Mouse (Mus musculus) 3134 (cell line): ENCODE results near the gene Ddx5.
A peak's percentile ranks its signal among the peaks of the same experiment; 100 is the strongest.
"Not testable (repeated sequence)": the region's sequence is repeated elsewhere in the genome, so short reads cannot be mapped to it uniquely, and the experiment has no call there.

ENCODE experiments used
- DNase-seq: peaks from one replicate; pipeline ENCODE4 v3.0.0-alpha.2; 2011; ENCODE audit warnings: low spot score; ENCODE audit not compliant: insufficient read length; ENCODE audit errors: extremely low read depth

Ddx5 gene

DNA sequence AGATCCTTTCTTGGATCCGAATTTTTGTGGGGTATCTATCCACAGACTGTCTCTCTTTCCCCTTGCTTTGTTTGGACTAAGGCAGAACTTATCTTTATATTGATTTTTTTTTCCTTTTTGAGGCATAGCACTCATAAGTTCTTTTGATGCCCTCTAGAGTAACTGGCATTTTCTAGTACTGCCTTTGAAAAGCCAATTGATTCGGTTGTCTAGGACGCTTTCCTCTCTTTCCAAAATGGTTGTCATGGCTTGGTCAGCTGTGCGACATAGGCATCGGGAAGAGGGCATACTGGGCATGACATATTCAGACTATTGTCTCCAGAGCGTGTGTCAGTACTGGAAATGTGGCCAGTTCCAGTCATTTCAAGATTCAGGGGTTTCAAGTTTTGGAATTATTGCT lies 664 bp upstream of the Ddx5 start:
- DNase-seq: no peak

DNA sequence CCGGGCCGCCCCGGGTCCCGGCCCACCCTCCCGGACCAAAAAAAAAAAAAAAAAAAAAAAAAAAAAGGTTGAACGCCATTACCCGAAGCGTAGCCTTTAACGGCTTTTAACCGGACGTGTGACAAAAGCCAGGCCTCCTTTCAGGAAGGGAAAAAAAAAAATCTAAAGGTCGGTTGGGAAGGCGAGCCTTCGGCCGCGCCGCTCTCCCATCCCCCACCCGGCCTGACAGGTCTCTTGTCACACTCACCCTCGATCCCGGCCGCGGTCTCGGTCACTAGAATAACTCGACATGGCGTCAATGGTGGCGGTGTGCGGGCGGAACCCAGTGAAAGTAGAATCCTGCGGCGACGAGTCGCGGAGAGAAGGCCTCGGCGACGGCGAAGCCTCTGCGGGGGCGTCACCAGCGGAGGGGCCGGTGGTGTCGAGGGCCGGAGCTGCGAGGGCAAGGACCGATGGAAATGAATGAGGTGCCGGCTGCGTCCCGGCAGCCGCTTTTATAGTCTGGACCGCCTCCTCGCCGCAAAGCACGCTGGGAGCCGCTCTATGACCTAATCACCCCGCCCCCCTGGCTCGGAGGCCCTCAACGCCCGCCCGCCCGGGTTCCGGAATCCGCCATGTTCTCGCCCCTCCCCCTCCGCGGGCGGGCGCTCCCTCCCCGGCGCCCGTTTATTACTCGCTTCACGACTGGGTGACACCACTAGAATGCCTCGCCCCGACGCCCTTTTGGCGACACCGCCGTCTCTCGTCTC lies 785 bp downstream of the Ddx5 start:
- peak; percentile 97 for DNase-seq

DNA sequence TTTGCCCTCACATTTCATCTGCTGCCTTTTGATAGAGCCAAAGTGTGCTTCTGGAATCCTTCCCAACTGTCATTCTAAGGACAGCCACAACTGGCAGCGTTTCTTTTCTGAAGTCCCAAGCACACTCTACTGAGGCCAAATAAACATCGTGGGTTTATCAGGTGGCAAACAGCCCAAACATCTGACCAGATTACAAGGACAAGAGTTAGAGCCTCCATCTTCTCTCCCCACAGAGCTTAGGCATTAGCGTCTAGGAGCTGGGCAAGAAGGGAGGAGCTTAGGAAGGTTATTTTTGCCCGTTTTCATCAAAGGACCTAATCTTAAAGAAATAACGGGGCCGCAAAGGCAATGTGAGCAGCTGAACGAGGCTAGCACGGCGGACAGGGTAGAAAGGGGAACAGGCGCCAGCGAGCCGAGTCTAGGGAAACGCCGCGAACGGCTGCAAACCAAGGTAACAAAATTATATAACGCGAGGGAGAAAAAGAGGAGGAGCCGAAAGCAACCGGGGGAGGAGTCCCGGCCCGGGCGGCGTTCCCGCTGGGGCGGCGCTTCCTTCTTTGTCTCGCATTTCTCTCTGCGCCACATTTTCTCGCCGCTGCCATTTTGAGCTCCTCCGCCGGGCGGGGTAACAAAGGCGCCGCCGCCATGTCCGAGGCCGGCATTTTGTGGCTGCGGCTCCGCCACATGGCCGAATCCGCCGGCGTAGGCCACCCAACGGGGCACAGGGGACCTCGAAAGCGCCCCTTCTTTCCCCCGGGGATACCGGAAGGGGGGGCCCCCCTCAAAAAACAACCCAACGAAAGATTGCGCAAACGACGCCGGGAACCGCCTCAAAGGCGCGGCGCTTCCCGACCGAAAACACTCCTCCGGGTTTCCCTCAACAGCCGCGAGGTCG lies 1.6 kb downstream of the Ddx5 start:
- peak; percentile 91 for DNase-seq

DNA sequence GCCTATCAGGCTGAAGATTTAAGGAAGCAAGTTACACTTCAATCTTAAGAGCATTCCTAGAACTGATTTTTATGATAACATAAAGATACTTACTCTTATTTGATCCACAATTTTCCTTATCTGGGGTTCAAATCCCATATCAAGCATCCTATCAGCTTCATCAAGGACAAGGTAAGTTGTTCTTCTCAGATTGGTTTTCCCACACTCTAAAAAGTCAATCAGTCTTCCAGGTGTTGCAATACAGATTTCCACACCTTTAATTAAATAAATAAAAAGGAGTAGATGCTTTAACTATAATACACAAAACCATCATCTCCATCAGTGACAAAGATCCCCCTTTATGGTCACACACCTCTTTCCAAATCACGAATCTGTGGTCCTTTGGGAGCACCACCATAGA lies 3.9 kb downstream of the Ddx5 start:
- DNase-seq: no peak

DNA sequence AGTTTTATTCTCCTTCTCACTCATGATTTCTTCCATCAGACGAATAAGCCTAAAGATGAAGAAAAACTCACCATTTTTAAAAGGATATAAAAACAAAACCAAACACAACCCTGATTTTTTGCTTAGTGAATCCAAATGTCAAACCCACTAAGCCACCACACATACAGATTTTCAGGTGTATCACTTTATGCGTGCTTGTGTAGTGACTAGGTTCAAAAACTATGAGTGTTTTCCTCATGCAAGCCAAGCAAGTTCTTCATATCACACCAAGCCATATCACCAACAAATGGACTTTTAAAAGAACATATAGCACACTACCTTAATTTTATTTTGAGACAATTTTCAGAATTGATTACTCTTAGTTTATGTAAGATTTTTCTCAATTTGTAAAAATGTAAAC lies 4.5 kb downstream of the Ddx5 start:
- no peak for DNase-seq

DNA sequence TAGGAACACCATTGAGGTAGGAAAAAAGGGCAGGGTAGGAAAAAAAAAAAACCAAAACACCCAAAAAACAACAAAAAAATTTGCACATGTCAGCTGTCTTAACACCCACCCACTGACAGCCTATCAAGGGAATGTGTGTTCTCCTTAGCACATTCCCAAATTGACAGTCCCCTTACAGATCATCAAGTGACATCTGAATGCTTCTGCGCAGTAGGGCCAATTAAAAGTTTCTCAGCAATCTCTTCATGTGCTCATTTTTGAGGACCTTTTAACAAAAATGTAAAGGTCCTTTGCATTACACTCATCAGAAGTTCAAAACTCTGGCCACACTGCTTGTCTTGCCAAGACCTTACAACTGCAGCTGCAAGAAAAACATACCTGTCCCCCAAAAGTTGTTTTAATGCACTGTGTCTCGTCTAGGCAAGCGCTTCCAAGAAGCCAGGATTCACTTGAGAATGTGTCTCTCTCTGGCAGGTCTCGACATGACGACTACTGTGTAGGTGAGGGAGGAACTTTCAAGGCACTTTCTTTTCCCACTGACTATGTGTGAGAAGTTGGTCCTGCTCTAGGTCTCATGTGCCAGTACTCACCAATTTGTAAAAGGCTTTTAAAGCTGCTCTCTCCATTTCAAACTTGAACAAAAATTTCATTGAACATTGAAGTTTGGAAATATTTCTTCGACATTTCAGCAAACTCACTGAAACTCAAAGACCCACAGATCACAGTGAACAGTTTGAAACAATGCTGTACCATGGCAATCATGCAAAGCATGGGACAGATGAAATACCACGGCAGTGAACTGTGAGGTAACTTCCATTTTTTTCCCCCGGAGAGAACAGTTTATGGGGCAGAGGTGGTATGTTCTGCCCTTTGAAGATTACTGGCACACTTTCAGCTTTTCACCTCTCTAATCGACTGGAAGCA lies 5.9 kb downstream of the Ddx5 start:
- no peak for DNase-seq

DNA sequence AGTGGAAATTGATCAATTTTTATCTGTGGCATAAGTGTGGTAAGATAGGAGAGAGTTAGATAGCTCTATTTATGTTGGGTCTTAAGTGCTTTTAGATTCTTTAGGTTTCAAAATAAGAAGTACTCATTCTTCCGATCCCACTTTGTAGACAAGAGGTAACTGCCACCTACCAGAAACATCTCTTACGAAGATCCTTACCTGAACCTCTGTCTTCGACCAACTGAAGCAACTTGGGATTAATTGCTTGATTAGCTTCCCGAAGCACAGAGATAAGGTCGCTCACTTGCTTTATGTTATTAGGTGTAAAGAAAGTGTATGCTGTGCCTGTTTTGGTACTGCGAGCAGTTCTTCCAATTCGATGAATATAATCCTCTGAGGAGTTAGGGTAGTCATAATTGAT lies 6.7 kb downstream of the Ddx5 start:
- DNase-seq: not testable (repeated sequence)

DNA sequence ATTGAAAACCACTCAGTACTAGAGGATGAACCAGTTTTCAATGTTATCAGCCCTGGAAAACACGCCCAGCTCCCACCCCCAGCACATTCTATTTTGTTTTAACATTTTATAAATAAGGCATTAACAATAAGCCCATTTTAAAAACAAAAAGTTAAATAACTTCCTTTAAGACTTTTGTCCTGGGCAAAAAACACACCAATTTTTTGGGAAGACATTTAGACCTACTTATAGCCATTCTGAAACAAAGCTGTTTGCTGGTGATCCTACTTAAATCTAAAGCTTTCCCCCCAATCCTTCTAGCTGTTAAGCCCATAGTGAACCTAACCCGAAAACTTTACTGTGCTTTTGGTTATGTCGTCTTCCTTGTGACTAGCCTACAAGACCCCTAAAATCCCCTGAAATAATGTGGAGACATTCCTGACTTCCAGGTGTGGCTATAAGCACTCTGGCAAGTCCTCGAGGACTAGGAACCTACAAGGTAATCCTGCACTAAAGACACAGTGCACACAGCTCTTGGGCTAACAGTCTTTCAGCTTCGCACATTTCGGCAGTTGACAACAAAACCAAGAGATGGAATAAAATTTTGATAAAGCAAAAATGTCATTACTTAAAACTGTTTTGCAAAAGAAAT lies 8.3 kb downstream of the Ddx5 start:
- DNase-seq: no peak

DNA sequence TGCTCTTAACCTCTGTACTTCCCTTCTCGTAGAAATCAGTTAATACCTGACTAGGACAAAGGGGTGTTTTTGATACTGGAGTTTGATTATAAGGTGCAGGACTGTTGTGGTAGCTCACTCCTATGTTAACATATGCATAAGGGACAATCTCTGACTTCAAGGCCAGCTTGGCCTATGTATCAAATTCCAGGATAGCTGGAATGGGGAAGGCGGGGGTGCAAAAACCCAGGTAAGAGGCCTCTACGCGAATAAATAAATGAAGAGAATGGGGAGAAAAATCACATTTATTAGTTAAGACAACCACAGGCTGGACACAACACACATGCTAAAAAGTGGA lies 8.9 kb downstream of the Ddx5 start:
- no peak for DNase-seq

DNA sequence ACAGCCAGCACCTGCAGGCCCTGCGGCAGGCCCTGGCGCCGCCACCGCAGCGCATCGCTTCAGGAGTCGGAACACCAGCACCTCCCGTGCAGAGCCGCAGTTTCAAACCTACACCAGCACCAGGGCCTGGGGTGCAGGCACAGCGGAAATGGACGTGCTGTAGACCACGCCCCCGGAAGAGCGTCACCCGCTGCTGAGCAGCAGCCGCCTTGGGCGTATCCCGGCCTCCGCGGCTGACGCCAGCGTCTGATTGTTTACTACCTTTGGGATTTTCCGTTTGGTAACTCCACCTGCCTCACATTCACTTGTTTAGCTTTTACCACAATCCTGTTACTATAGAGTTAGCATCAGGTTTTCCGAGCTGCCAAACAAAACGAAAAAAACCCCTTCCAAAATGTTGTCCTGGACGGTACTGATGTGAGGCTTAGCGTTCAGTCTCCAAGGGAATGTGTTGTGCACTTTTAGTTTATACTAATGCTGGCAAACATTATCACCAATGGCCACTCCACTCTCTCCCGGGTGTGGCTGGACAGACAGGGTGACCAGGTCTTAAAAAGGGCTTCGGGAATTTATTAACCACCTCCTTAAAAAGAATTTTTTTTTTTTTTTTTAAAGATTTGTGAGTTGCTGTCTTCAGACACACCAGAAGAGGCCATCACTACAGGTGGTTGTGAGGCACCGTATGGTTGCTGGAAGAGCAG lies 9.4 kb downstream of the Ddx5 start, which contains the start of gene Polg2:
TSS of gene Polg2 (minus strand) at position 150 of the 701 bp plus-strand sequence.
- peak; percentile 95 for DNase-seq

DNA sequence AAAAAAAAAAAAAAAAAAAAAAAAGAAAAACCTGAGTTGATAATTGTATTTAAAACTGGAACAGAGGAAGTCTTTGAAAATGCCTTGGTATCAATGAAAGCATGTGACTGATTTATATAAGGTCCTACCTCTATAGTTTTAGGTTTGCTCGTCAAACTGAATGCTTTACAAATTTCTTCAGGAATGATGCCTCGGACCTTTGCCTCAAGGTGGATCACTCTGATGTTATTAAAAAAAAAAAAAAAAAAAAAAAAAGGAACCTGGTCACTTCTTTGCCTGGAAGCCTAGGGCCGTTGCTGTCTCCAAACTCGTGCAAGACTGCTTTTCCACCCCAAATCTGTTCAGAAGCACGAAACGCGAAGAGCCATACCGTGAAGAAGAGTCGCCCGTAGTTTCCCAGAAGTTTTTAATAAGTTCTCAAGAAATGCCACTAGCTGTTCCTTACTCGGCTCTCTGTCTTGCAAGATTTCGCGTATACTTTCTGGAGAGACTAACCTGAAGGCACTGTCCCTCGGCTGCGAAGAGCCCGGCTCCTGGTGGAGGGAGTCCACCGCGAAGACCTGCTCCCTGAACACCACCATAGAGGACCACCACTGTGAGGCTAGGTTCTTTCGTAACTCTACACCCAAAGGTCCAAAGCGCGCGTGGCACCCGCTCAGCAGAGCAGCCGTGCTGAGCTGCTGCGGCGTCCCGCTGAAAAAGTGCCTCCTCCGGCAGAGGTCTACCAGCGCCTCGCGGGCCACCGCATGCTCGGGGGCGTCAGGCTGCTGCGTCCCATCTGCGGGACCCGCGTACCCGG lies 10.2 kb downstream of the Ddx5 start:
- DNase-seq: no peak

DNA sequence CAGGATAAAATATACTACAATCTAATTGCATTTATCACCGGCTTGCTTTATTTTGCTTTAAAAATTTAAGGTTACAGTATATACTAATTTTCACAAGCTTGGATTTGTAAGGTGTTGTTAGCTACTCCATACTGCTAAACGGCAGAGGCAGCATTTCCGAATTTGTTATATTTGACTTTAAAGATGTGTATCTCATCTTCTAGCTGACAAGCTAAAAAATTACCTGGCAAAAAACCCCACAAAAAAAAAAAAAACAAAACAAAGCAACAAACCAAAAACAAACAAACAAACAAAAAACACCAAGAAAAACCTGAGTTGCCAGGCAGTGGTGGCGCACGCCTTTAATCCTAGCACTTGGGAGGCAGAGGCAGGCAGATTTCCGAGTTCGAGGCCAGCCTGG lies 10.9 kb downstream of the Ddx5 start:
- DNase-seq: no peak

DNA sequence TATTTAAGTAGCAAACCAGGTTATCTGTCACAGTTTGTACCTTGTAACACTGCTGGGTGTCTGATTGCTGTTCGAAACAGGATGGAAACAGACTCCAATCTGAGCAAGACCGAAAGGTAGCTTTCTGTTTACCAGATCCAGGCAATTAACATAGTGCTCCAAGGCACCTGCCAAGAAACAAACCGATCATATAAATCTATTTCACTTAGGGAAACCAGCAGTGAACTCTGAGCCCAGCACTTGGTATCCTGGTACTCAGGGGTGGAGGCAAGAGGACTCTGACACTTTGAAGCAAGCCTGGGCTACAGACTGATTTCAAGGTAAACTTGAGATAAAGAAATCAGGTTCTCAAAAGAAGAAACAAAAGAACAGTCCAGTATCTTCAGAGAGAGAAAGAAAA lies 11.6 kb downstream of the Ddx5 start:
- DNase-seq: no peak

DNA sequence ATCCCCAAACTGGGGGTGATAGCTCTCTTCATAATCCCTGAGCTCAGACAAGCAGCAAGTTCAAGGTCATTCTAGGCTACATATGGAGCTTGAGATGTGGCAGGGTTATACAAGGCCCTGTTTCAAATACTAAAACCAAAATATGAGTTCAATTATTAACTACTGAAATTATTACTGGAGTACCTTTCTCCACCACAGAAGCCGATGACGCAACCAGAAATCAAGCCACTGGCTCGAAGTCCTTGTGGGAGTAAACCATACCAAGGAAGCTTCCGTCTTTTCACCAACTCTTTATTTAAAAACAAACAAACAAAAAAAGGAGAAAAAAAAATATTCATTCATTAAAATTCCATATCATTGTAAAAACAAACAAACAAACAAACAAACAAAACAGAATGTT lies 12.0 kb downstream of the Ddx5 start:
- DNase-seq: no peak

DNA sequence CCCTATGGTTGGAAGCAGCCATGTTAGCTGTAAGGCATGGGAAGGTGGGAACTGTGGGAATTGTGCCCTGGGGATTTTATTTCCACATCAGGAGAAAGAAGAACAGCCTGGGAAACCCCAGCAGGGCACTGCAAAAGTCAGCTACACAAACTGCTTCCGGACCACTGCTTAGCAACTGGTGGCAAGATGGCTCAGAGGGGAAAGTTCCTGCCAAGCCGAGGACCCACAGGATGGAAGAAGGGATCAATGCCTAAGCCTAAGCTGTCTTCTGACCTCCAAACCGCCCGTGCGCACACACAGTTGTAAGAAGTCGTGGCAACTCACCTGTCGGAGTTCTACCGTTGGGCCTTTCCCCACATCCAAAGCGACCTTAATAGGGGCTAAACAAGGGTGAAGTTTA lies 15.9 kb downstream of the Ddx5 start:
- no peak for DNase-seq

DNA sequence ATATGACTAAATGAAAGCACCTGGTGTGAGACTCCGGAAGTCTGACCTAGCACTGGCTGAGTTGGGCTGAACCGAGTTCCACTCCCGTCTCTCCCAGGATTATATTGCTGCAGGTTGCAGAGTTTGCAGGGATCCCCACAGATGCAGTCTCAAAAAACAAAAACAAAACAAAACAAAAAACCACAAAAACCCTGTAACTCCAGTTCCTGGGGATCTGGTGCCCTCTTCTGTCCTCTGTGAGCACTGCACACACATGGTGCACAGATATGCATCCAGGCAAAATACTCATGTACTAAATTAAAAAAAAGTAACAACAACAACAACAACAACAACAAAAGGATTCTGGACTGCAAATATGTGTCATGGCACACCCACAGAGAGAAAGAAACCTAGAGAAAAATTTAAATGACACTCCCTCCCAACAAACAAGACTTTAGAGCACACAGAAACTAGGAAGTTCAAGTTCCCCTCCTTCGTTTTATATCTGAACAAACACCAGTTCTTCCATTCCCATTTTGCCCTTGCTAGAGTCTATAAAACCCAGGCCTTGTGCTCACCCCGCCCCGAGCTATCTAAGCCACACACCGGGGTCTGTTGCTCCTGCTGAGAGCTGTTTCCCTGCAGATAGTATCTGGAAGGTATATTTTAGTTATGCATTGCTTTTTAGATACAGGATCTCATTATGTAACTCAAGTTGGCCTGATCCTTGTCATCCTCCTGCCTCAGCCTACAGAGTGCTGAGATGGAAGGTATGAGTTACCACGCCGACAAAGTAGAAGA lies 18.6 kb downstream of the Ddx5 start:
- no peak for DNase-seq

DNA sequence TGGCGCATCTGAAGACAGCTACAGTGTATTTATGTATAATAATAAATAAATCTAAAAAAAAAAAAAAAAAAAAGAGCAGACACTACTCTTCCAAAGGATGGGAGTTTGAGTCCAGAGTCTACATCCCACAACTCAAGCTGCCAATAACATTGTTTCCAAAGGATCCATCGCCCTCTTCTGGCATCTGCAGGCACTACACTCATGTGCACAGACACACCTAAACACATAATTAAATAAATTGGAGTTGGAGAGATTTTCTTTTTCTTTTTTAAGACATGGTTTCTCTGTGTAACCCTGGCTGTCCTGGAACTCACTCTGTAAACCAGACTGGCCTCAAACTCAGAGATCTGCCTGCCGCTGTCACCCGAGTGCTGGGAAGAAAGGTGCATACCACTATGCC lies 21.5 kb downstream of the Ddx5 start:
- DNase-seq: no peak

DNA sequence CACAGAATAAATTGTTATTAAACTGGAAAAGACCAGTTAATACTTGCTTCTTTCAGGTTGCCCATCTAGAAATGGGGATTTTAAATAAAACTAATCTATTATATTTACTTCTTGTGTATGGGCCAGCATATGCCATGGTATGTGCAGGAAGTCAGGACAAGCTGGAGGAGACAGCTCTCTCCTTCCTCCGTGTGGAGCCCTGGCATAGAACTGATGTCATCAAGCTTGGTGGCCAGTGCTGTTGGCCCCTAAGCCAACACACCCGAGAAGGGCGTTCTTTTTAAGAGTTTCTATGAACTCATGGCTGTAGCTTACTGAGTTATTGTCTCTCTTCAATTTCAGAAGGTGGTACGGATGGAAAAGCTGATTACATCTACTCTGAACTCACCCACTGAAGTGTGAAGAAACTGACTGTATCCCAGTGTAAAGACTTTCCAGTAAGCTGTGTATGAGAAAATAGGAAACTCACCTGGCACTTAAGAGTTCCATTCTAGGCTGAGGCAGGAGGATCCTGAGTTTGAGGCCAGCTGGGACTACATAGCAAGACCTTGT lies 22.3 kb downstream of the Ddx5 start:
- no peak for DNase-seq
